Comparison of ENCODE assay signal across 8 mouse cellular contexts in the genomic region with DNA sequence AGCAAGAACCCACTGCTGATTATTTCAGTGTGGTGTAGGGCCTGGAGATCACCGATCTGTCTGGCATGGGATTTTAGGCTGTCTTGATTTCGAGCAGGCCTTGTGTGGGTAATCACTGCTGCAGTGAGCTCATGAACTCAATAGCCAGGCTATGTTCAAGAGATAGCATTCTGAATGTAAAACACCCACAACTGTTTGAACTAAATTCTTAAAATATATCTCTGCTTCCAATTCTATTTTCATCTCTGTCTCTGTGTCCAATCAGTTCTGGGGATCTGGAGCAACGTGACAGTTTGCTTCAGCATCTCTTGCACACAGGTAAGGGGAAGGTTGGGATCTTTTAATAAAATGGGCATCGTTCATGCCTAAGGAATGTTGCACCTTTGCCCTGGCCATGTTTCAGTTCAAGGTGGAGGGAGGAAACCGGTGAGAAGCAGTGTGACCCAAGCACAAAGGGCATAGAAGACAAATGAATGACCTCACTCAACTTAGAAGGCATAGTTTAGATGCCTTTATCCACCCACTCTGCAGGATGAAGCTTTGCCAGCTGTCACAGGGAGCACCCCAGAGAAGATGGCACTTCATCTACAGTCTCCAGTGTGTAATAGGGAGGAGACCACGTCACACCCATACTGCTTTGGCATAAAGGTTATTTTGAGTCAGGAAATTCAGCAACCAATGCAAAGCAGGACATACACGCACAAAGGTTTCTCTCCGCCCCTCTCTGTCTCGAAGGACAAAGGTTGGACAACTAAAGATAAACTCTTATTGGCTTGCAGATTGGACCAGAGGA. TPM values are rescaled to one million over a fixed set of nuclear protein-coding genes. Genes with fewer than 3 reads are reported as not detected.
DNase-seq lines count a peak whose midpoint lies in the region; ATAC-seq and TF ChIP-seq lines count a peak whose summit lies in the region.

No protein-coding gene starts in this region.

- intact Hi-C loops in heart, postnatal 14 days (cut with DNase I) = loop anchor here (5.0 kb wide), 2 partner anchors 92 to 187 kb away; a partner anchor contains a TSS

- no peak for TF ChIP-seq CTCF in MEL (IDR thresholded peaks at IDR 0.05 in 2 of 3, conservative IDR thresholded peaks at IDR 0.05 in 1 of 3; ENCODE audit: control insufficient read depth in 1 of 3, insufficient read depth in 1 of 3, low read depth in 2 of 3, low read length in 3 of 3, poor library complexity in 1 of 3, severe bottlenecking in 1 of 3)

- H3K4me1 ChIP-seq in heart, embryonic 11.5 days (ENCODE audit: control insufficient read depth, insufficient read depth, low read length) = peaks cover 2% of the 10 kb centered on the region
- peaks cover 0 to 8% of the 10 kb centered on the region in 2 experiments; a peak in 2 of 4 replicates for H3K4me1 ChIP-seq in MEL (ENCODE audit: control insufficient read depth in 1 of 2, insufficient read depth in 2 of 2, low read length in 2 of 2)
- peaks cover 29% of the 10 kb centered on the region for H3K4me1 ChIP-seq in embryonic facial prominence, embryonic 13.5 days
- peaks cover 7% of the 10 kb centered on the region; the same call in 1 of the 2 replicates for H3K4me1 ChIP-seq in kidney, embryonic 14.5 days (ENCODE audit: control insufficient read depth, insufficient read depth, low read length)
- peaks cover 23% of the 10 kb centered on the region for H3K4me1 ChIP-seq in midbrain, embryonic 13.5 days (replicated peaks)

- no peaks in the 10 kb centered on the region for H3K27me3 ChIP-seq in heart, embryonic 11.5 days (ENCODE audit: control insufficient read depth, insufficient read depth, low read length)
- no peaks in the 10 kb centered on the region for H3K27me3 ChIP-seq in MEL (ENCODE audit: control insufficient read depth in 1 of 2, insufficient read depth in 2 of 2, low read length in 2 of 2)
- H3K27me3 ChIP-seq in embryonic facial prominence, embryonic 13.5 days = no peaks in the 10 kb centered on the region
- no peaks in the 10 kb centered on the region for H3K27me3 ChIP-seq in kidney, embryonic 14.5 days (ENCODE audit: control insufficient read depth, insufficient read depth, low read length)
- H3K27me3 ChIP-seq in midbrain, embryonic 13.5 days = no peaks in the 10 kb centered on the region

- no peak overlapping the region for H3K9ac ChIP-seq in heart, embryonic 11.5 days (ENCODE audit: low read depth, low read length)
- H3K9ac ChIP-seq in MEL (ENCODE audit: control insufficient read depth, low read depth, low read length, poor library complexity, severe bottlenecking) = peak overlapping the region; percentile 33; the same call in 1 of the 2 replicates
- no peak overlapping the region for H3K9ac ChIP-seq in embryonic facial prominence, embryonic 13.5 days
- no peak overlapping the region for H3K9ac ChIP-seq in kidney, embryonic 14.5 days (ENCODE audit: low read depth, low read length)
- peak overlapping the region; percentile 58 for H3K9ac ChIP-seq in midbrain, embryonic 13.5 days (replicated peaks)

- no peaks in the 10 kb centered on the region for H3K9me3 ChIP-seq in heart, embryonic 11.5 days (replicated peaks; ENCODE audit: control insufficient read depth, low read length)
- no peaks in the 10 kb centered on the region for H3K9me3 ChIP-seq in MEL (replicated peaks; ENCODE audit: insufficient read depth, low read length)
- no peaks in the 10 kb centered on the region for H3K9me3 ChIP-seq in embryonic facial prominence, embryonic 13.5 days
- no peaks in the 10 kb centered on the region for H3K9me3 ChIP-seq in kidney, embryonic 14.5 days (ENCODE audit: control insufficient read depth, low read length)
- H3K9me3 ChIP-seq in midbrain, embryonic 13.5 days = no peaks in the 10 kb centered on the region

- no peak for DNase-seq in heart, postnatal 14 days
- DNase-seq in MEL (ENCODE audit: low read depth, low spot score) = peak; percentile 87
- no peak for DNase-seq in adrenal gland, postnatal 25 days
- no peak for DNase-seq in thymus, adult 18-20 months

- H3K27ac ChIP-seq in heart, embryonic 11.5 days (ENCODE audit: low read depth, low read length) = no peak overlapping the region
- peak overlapping the region; percentile 23 for H3K27ac ChIP-seq in MEL (ENCODE audit: control insufficient read depth, low read depth, low read length)
- H3K27ac ChIP-seq in embryonic facial prominence, embryonic 13.5 days = no peak overlapping the region
- no peak overlapping the region for H3K27ac ChIP-seq in kidney, embryonic 14.5 days (ENCODE audit: low read depth, low read length)
- 0 out of 2 replicates have a peak overlapping the region, but pooled peaks have one; percentile 19 for H3K27ac ChIP-seq in midbrain, embryonic 13.5 days

- H3K4me2 ChIP-seq in heart, embryonic 11.5 days = peak overlapping the region; percentile 73
- peak overlapping the region; percentile 72 for H3K4me2 ChIP-seq in embryonic facial prominence, embryonic 13.5 days
- peak overlapping the region; percentile 64 for H3K4me2 ChIP-seq in kidney, embryonic 14.5 days (replicated peaks; ENCODE audit: low read depth, low read length)
- peak overlapping the region; percentile 67 for H3K4me2 ChIP-seq in midbrain, embryonic 13.5 days (replicated peaks)

- TF ChIP-seq POLR2A in MEL (IDR thresholded peaks at IDR 0.05; ENCODE audit: control insufficient read depth in 1 of 2, insufficient read depth in 1 of 2, low read depth in 1 of 2, low read length in 2 of 2, poor library complexity in 1 of 2) = no peak

- H3K36me3 ChIP-seq in heart, embryonic 11.5 days (ENCODE audit: control insufficient read depth, insufficient read depth, low read length) = no peaks in the 10 kb centered on the region
- peaks cover 0 to 3% of the 10 kb centered on the region in 2 experiments; a peak in 2 of 4 replicates for H3K36me3 ChIP-seq in MEL (ENCODE audit: control insufficient read depth in 1 of 2, insufficient read depth in 2 of 2, low read length in 2 of 2)
- H3K36me3 ChIP-seq in embryonic facial prominence, embryonic 13.5 days = no peaks in the 10 kb centered on the region
- no peaks in the 10 kb centered on the region for H3K36me3 ChIP-seq in kidney, embryonic 14.5 days (ENCODE audit: control insufficient read depth, insufficient read depth, low read length)
- H3K36me3 ChIP-seq in midbrain, embryonic 13.5 days = no peaks in the 10 kb centered on the region

- 44% methylated on average over 9 of the region's 9 CpGs for WGBS in heart, embryonic 11.5 days (ENCODE audit: insufficient replicate concordance)
- WGBS in embryonic facial prominence, embryonic 13.5 days = 58% methylated on average over 9 of the region's 9 CpGs
- WGBS in kidney, embryonic 14.5 days = 59% methylated on average over 9 of the region's 9 CpGs
- WGBS in midbrain, embryonic 13.5 days = 63% methylated on average over 9 of the region's 9 CpGs

- no peak for ATAC-seq in heart, embryonic 11.5 days (replicated peaks; ENCODE audit: insufficient number of reproducible peaks, low FRiP score, low TSS enrichment)
- ATAC-seq in embryonic facial prominence, embryonic 13.5 days (ENCODE audit: insufficient number of reproducible peaks, insufficient read depth, low FRiP score, low TSS enrichment, low read depth) = no peak
- no peak for ATAC-seq in kidney, embryonic 14.5 days (ENCODE audit: low FRiP score, low TSS enrichment)
- ATAC-seq in midbrain, embryonic 13.5 days = no peak

- no peak for TF ChIP-seq EP300 in MEL (IDR thresholded peaks at IDR 0.05; ENCODE audit: low read depth in 1 of 2, low read length in 2 of 2)

- no peak for TF ChIP-seq RAD21 in MEL (IDR thresholded peaks at IDR 0.05; ENCODE audit: low read depth, low read length)

- no peaks in the 10 kb centered on the region; the same call in 1 of the 2 replicates for H3K79me2 ChIP-seq in MEL (ENCODE audit: control insufficient read depth, insufficient read depth, low read length, poor library complexity)

- peak overlapping the region; percentile 67 for H3K4me3 ChIP-seq in heart, embryonic 11.5 days (ENCODE audit: low read depth, low read length)
- H3K4me3 ChIP-seq in MEL (ENCODE audit: control insufficient read depth in 1 of 2, insufficient read depth in 1 of 2, low read depth in 2 of 2, low read length in 2 of 2) = peak overlapping the region; percentile 32 to 65
- peak overlapping the region; percentile 68 for H3K4me3 ChIP-seq in embryonic facial prominence, embryonic 13.5 days
- peak overlapping the region; percentile 70; the same call in 1 of the 2 replicates for H3K4me3 ChIP-seq in kidney, embryonic 14.5 days (ENCODE audit: low read length)
- H3K4me3 ChIP-seq in midbrain, embryonic 13.5 days (replicated peaks) = peak overlapping the region; percentile 59

RNA-seq across cellular contexts. Expression of a gene that starts 36.7 kb away (rescaled TPM):
- polyA plus RNA-seq in heart, embryonic 11.5 days (2014; fragmentation: Nextera tagmentation; extraction: Ambion mirVana) = not detected in 2 replicates
- not detected for total RNA-seq in heart, postnatal 14 days (2021)
- 0.04 TPM in 1 of 2 replicates, not detected in the other for total RNA-seq in MEL (2012; rRNA removed)
- polyA plus RNA-seq in MEL (2012; ENCODE audit: insufficient read depth in 1 of 2, insufficient read length in 2 of 2, low read depth in 1 of 2, low replicate concordance in 2 of 2, missing spikeins in 1 of 2) = under 1 TPM in 1 of 2 experiments, not detected in 1; 0.25 TPM
- polyA plus RNA-seq in embryonic facial prominence, embryonic 13.5 days (2015; fragmentation: Nextera tagmentation; extraction: Ambion mirVana) = not detected in 2 replicates
- polyA plus RNA-seq in kidney, embryonic 14.5 days (2014; fragmentation: Nextera tagmentation; extraction: Ambion mirVana) = not detected in 2 replicates
- polyA plus RNA-seq in midbrain, embryonic 13.5 days (2015; fragmentation: Nextera tagmentation; extraction: Ambion mirVana) = not detected in 2 replicates
- total RNA-seq in adrenal gland, postnatal 25 days (2021) = not detected in 2 replicates

RNA-seq across cellular contexts. Expression of a gene that starts 38.7 kb away (rescaled TPM):
- polyA plus RNA-seq in heart, embryonic 11.5 days (2014; fragmentation: Nextera tagmentation; extraction: Ambion mirVana) = 8.6 and 11.8 TPM in 2 replicates
- 10 to 100 TPM; 81.3 to 85.1 TPM for total RNA-seq in heart, postnatal 14 days (2021)
- 16.4 and 16.5 TPM in 2 replicates for total RNA-seq in MEL (2012; rRNA removed)
- polyA plus RNA-seq in MEL (2012; ENCODE audit: insufficient read depth in 1 of 2, insufficient read length in 2 of 2, low read depth in 1 of 2, low replicate concordance in 2 of 2, missing spikeins in 1 of 2) = 10 to 100 TPM; 38.8 to 64.6 TPM
- 5.0 and 7.0 TPM in 2 replicates for polyA plus RNA-seq in embryonic facial prominence, embryonic 13.5 days (2015; fragmentation: Nextera tagmentation; extraction: Ambion mirVana)
- 7.5 and 9.4 TPM in 2 replicates for polyA plus RNA-seq in kidney, embryonic 14.5 days (2014; fragmentation: Nextera tagmentation; extraction: Ambion mirVana)
- 3.9 and 4.1 TPM in 2 replicates for polyA plus RNA-seq in midbrain, embryonic 13.5 days (2015; fragmentation: Nextera tagmentation; extraction: Ambion mirVana)
- 91.9 and 111 TPM in 2 replicates for total RNA-seq in adrenal gland, postnatal 25 days (2021)

RNA-seq across cellular contexts. Expression of a gene that starts 58.1 kb away (rescaled TPM):
- polyA plus RNA-seq in heart, embryonic 11.5 days (2014; fragmentation: Nextera tagmentation; extraction: Ambion mirVana) = not detected in 2 replicates
- not detected for total RNA-seq in heart, postnatal 14 days (2021)
- total RNA-seq in MEL (2012; rRNA removed) = not detected in 2 replicates
- not detected for polyA plus RNA-seq in MEL (2012; ENCODE audit: insufficient read depth in 1 of 2, insufficient read length in 2 of 2, low read depth in 1 of 2, low replicate concordance in 2 of 2, missing spikeins in 1 of 2)
- polyA plus RNA-seq in embryonic facial prominence, embryonic 13.5 days (2015; fragmentation: Nextera tagmentation; extraction: Ambion mirVana) = not detected in 2 replicates
- not detected in 2 replicates for polyA plus RNA-seq in kidney, embryonic 14.5 days (2014; fragmentation: Nextera tagmentation; extraction: Ambion mirVana)
- not detected in 2 replicates for polyA plus RNA-seq in midbrain, embryonic 13.5 days (2015; fragmentation: Nextera tagmentation; extraction: Ambion mirVana)
- not detected in 2 replicates for total RNA-seq in adrenal gland, postnatal 25 days (2021)

Comparison
In these comparisons a context has a peak if more than half of its experiments do, and no peak if none do; other contexts are left out.
1. H3K27ac ChIP-seq: peak in MEL (single experiment) and midbrain, embryonic 13.5 days (single experiment); none in heart, embryonic 11.5 days (single experiment), embryonic facial prominence, embryonic 13.5 days (single experiment) and kidney, embryonic 14.5 days (single experiment).
2. H3K9ac ChIP-seq: peak in MEL (single experiment) and midbrain, embryonic 13.5 days (single experiment); none in heart, embryonic 11.5 days (single experiment), embryonic facial prominence, embryonic 13.5 days (single experiment) and kidney, embryonic 14.5 days (single experiment).
3. Peak in every context shown above with its lines, with median percentiles within 50 percentile points of each other: H3K4me2 ChIP-seq and H3K4me3 ChIP-seq.